Mouse (Mus musculus) kidney, adult 2 months (tissue): ENCODE data around the gene Adgb. TPM values are rescaled to one million over a fixed set of nuclear protein-coding genes. Genes with fewer than 3 reads are reported as not detected.

ENCODE experiments used
- DNase-seq: peaks from one replicate; pipeline ENCODE4 v3.0.0; 2021
- H3K27ac ChIP-seq: fragments of 200-500 bp; 2 replicates; pipeline ENCODE4 v1.5.1; 2012; ENCODE audit warnings: low read depth, low read length, control low read depth, inconsistent platforms; ENCODE audit not compliant: insufficient read depth
- H3K27me3 ChIP-seq: fragments of 200-500 bp; replicated peaks from 2 replicates; pipeline ENCODE4 v1.6.1; 2012; ENCODE audit warnings: mild to moderate bottlenecking, moderate library complexity, low read length, inconsistent platforms; ENCODE audit not compliant: control insufficient read depth, insufficient read depth
- H3K36me3 ChIP-seq: fragments of 200-500 bp; 2 replicates; pipeline ENCODE4 v1.6.1; 2012; ENCODE audit warnings: mild to moderate bottlenecking, moderate library complexity, low read length, inconsistent platforms; ENCODE audit not compliant: control insufficient read depth, insufficient read depth
- H3K4me1 ChIP-seq: fragments of 200-500 bp; 2 replicates; pipeline ENCODE4 v1.6.1; 2011; ENCODE audit warnings: low read length; ENCODE audit not compliant: control insufficient read depth, insufficient read depth
- H3K4me3 ChIP-seq: fragments of 200-500 bp; 2 replicates; pipeline ENCODE4 v1.5.1; 2011; ENCODE audit warnings: mild to moderate bottlenecking, low read depth, low read length, control low read depth; ENCODE audit not compliant: insufficient read depth
- CTCF ChIP-seq: fragments of 200-500 bp; conservative IDR thresholded peaks from 2 replicates; pipeline ENCODE4 v1.5.1; 2011; ENCODE audit warnings: low read depth, mild to moderate bottlenecking, control low read depth, low read length, moderate library complexity, mixed read lengths; ENCODE audit not compliant: insufficient read depth, insufficient read length
- POLR2A ChIP-seq: fragments of 200-500 bp; IDR thresholded peaks from one replicate; pipeline ENCODE4 v1.6.1; 2011; ENCODE audit warnings: low read depth, low read length, control low read depth
- WGBS: fragments of 180-500 bp; shearing (Covaris S2); methylation state at CpG from one replicate; pipeline ENCODE4 v1.1.7; 2018; 5-methylcytosine and 5-hydroxymethylcytosine counted together
- polyA plus RNA-seq: library from polyadenylated mRNA; depleted of rRNA; stranded (reverse); fragments of >200 nt; gene quantifications from 2 replicates; pipeline ENCODE4 v1.2.3, GENCODE M21; 2012

Adgb gene
- polyA plus RNA-seq, 1 experiment: 0.09 TPM

DNA sequence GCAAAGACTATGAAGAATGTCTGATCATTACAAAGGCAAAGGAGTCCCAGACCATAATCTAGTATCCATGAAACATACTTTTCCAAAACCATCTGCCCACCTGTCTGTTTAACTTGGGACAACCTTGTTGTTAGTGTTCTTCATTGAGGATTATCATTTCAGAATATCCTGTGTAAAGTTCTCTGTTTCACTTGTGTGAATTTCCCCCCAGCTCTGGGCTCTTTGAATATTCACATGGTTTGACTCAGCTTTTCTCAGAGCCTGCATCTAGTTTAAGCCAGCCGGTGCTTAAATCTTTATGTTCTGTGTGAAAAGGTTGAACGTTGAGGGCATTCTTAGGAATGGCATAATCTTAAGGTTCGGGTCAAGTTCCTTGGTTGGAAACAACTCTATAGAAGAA is 154.0 kb downstream of the Adgb start:
- Histone ChIP-seq H3K27me3 (no peaks in the 10 kb centered on the region), H3K27ac (no peak overlapping the region), H3K36me3 (no peaks in the 10 kb centered on the region), H3K4me3 (no peak overlapping the region), H3K4me1 (peaks cover 2% of the 10 kb centered on the region; the same call in 1 of the 2 replicates)
- DNase-seq: no peak
- TF ChIP-seq CTCF (no peak), POLR2A (no peak)
- WGBS: 65% methylated on average over 3 of the region's 3 CpGs

DNA sequence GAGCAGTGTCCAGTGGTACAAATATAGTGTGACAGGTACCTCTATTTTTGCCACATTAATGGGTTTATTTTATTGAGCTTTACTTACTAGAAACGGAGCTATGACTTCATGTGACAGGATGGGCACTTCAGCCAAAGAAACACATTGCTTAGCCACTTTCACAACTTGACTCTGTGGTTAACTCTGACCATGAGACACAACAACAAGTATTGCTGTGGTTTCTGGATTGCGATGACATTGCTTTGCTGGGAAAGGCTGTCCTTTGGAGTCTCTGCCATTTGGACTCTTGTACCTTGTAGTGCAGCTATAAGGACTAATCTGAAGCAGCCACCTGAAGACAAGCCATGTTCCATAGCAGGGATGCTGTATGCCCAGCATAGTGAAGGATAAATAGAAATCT is 156.5 kb downstream of the Adgb start:
- H3K27me3 ChIP-seq: no peaks in the 10 kb centered on the region
- TF ChIP-seq POLR2A: no peak
- no peak for TF ChIP-seq CTCF
- no peaks in the 10 kb centered on the region for H3K4me1 ChIP-seq
- no peaks in the 10 kb centered on the region for H3K36me3 ChIP-seq
- 81% methylated on average over 2 of the region's 2 CpGs for WGBS
- DNase-seq: peak; percentile 51
- H3K27ac ChIP-seq: no peak overlapping the region
- no peak overlapping the region for H3K4me3 ChIP-seq

DNA sequence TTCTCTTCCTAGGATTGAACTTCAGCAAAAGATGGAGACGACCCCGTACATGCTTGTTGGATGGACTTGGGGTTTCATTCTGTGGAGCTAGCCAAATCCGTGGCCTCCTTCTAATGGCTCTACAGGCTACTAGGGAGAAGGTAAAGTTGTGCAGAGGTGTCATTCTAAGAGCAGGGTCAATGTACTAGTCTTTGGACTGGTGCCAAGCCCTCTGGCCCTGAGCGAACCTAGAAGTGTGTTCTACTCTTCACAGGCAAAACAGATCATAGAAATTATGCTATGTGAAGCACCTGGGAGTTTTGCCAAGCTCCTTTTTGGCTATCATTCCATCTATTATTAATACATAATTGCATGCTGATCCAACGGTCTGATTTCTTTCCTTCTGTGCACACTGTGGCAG is 157.6 kb downstream of the Adgb start:
- Histone ChIP-seq H3K4me1 (no peaks in the 10 kb centered on the region), H3K4me3 (no peak overlapping the region), H3K27ac (no peak overlapping the region), H3K27me3 (no peaks in the 10 kb centered on the region), H3K36me3 (no peaks in the 10 kb centered on the region)
- DNase-seq: peak; percentile 63
- TF ChIP-seq POLR2A (no peak), CTCF (no peak)
- 65% methylated on average over 5 of the region's 5 CpGs for WGBS

DNA sequence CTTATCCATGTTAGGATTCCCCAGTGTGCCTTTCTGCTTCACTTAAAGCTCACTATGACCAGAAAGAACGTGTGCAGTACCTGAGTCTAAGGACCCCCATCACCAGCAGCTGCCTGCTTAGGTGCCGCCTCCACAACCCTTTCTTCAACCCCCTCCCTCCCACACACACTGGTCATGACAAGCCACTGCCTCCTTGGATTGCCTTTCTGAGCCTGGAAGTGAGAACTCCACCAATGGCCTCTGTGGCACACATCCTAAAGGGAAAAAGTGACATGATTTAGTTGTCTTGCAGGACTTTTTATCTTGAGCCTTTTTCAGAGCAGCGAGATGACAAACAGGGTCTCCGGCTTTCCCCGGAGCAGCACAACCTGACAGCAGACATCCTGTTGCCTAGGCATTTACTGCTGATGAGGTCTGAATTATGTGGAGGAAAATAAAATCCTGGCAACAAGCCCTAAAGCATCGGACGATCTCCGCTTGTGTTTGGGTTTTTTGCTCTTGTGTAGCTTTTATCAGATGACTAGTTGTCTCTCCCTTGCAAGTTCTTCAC is 162.2 kb downstream of the Adgb start:
- no peak for DNase-seq
- no peak for TF ChIP-seq POLR2A
- no peak for TF ChIP-seq CTCF
- Histone ChIP-seq H3K36me3 (no peaks in the 10 kb centered on the region), H3K4me1 (no peaks in the 10 kb centered on the region), H3K27me3 (no peaks in the 10 kb centered on the region), H3K27ac (no peak overlapping the region), H3K4me3 (no peak overlapping the region)
- 40% methylated on average over 8 of the region's 8 CpGs for WGBS

DNA sequence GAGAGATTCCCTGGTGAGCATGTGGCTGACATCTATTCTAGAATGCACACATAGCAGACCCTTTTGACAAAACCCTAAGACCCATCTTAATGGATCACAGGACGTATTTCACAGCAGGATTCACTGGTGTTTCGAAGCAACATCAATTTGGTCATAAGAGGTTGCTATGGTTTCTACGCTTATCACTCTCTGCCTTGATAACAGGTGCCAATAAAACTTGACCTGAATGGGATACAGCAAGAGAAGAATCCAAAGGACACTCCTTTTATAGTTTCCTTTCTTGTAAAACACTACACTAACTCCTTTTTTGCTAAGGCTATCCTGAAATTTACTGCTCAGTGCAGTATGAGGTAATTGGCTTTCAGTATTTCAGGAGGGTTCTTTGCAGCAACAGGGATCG is 163.1 kb downstream of the Adgb start:
- DNase-seq: no peak
- Histone ChIP-seq H3K4me3 (no peak overlapping the region), H3K27ac (no peak overlapping the region), H3K27me3 (no peaks in the 10 kb centered on the region), H3K36me3 (no peaks in the 10 kb centered on the region), H3K4me1 (no peaks in the 10 kb centered on the region)
- TF ChIP-seq POLR2A: no peak
- no peak for TF ChIP-seq CTCF
- WGBS: 86% methylated on average over 4 of the region's 4 CpGs

DNA sequence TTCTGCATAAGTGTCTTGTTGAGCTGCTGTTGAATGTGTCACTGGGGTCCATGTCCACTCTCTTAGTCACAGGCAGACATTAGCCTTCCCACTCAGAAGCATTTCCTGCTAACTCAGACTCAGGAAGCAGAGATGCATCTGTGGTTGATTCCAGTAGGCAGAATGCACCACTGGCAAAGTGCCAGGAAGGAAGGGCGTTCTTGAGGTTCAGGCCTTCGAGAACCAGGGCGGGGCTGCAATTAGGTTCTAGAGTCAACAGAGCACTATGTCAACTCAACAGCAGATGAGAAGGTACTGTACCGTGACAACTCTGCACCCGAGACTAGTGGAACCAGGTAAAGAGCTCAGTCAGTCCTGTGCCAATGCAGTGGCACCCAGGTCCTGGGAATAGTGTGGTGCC is 164.7 kb downstream of the Adgb start:
- no peak for TF ChIP-seq POLR2A
- no peak for TF ChIP-seq CTCF
- WGBS: 55% methylated on average over 5 of the region's 5 CpGs
- no peak overlapping the region for H3K4me3 ChIP-seq
- H3K4me1 ChIP-seq: no peaks in the 10 kb centered on the region
- H3K27me3 ChIP-seq: no peaks in the 10 kb centered on the region
- H3K36me3 ChIP-seq: no peaks in the 10 kb centered on the region
- peak; percentile 40 for DNase-seq
- no peak overlapping the region for H3K27ac ChIP-seq

DNA sequence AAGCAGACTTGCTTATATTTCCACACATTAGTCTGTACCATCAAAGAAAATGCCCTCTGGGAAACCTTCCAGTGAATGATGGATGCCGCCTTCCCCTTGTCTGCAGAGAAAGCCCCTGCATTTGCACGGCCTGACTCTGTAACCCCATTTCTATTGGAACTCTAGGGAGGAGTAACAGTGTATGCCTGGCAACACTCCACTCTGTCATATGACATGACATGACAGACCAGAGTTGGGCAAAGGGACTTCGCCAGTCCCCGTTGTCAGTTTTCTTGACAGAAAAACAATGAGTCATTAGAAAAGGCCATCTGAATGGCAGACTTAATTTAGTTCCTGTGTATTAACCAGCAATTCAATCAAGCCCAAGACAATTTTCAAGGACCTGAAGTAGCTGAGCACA is 167.8 kb downstream of the Adgb start:
- TF ChIP-seq CTCF: no peak
- no peak for TF ChIP-seq POLR2A
- DNase-seq: no peak
- no peaks in the 10 kb centered on the region for H3K27me3 ChIP-seq
- no peak overlapping the region for H3K27ac ChIP-seq
- no peaks in the 10 kb centered on the region for H3K36me3 ChIP-seq
- no peak overlapping the region for H3K4me3 ChIP-seq
- peaks cover 14% of the 10 kb centered on the region for H3K4me1 ChIP-seq
- WGBS: 78% methylated on average over 4 of the region's 4 CpGs

DNA sequence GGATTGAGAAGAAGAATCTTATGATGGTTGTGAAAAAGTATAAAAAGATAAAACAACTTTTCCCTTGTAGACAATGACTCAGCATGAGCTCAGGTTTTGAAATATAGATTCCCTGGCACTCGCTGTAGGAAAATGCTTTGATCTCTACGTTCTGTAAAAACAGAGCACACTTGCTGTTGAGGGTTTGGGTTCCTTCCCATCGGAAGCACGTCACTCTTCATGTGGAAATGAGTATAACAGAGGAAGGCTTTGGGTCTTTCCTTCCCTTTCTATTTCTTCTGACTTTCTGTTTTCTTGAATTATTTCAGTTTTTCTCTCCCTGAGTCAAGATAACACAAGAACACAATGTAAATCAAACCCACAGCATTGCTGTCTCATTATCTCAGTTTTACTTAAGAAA is 170.4 kb downstream of the Adgb start:
- Histone ChIP-seq H3K27ac (no peak overlapping the region), H3K4me3 (no peak overlapping the region), H3K36me3 (no peaks in the 10 kb centered on the region), H3K27me3 (0 out of 2 replicates have a peak, but pooled peaks cover 1% of the 10 kb centered on the region), H3K4me1 (peaks cover 14% of the 10 kb centered on the region)
- 31% methylated on average over 4 of the region's 4 CpGs for WGBS
- TF ChIP-seq POLR2A: no peak
- DNase-seq: no peak
